Mouse (Mus musculus) G1E (cell line): ENCODE data around the gene Masp1. TPM values are rescaled to one million over a fixed set of nuclear protein-coding genes. Genes with fewer than 3 reads are reported as not detected.

Source experiments
- ATAC-seq: 2 replicates; pipeline ENCODE4 v1.8.0; 2016; ENCODE audit warnings: mild to moderate bottlenecking; ENCODE audit not compliant: insufficient number of reproducible peaks, poor library complexity, low FRiP score, severe bottlenecking; ENCODE audit errors: extremely low read depth
- DNase-seq: peaks from one replicate; pipeline ENCODE4 v3.0.0; 2012; ENCODE audit warnings: low spot score
- H3K27me3 ChIP-seq: 2 replicates; pipeline ENCODE4 v1.6.1; 2012; ENCODE audit warnings: mild to moderate bottlenecking, low read length, inconsistent platforms; ENCODE audit not compliant: insufficient read depth
- H3K36me3 ChIP-seq: replicated peaks from 2 replicates; pipeline ENCODE3; 2012; ENCODE audit warnings: mild to moderate bottlenecking, inconsistent platforms
- H3K4me1 ChIP-seq: 2 replicates; pipeline ENCODE4 v1.6.1; 2012; ENCODE audit warnings: low read depth, low read length, inconsistent platforms, mixed read lengths; ENCODE audit not compliant: insufficient read depth
- H3K4me3 ChIP-seq: 2 replicates; pipeline ENCODE4 v1.5.1; 2012; ENCODE audit warnings: low read depth, mild to moderate bottlenecking, inconsistent platforms, low read length, moderate library complexity, mixed read lengths
- H3K9me3 ChIP-seq: replicated peaks from 2 replicates; pipeline ENCODE4 v1.6.1; 2012; ENCODE audit warnings: inconsistent platforms
- CTCF ChIP-seq: IDR thresholded peaks from 2 replicates; pipeline ENCODE4 v1.5.1; 2012; ENCODE audit warnings: low read depth, low read length, inconsistent platforms, mixed read lengths
- GATA1 ChIP-seq: IDR thresholded peaks from 2 replicates; pipeline ENCODE4 v1.6.1; 2012; ENCODE audit warnings: borderline replicate concordance, low read length, inconsistent platforms, mixed read lengths
- GATA2 ChIP-seq: IDR thresholded peaks from 2 replicates; pipeline ENCODE4 v1.6.1; 2012; ENCODE audit warnings: low read depth, low read length, inconsistent platforms, borderline replicate concordance
- POLR2AphosphoS5 ChIP-seq: IDR thresholded peaks from 2 replicates; pipeline ENCODE4 v1.6.1; 2012; ENCODE audit warnings: low read depth, low read length, inconsistent platforms; ENCODE audit not compliant: insufficient replicate concordance
- TAL1 ChIP-seq: conservative IDR thresholded peaks from 2 replicates; pipeline ENCODE4 v1.6.1; 2012; ENCODE audit warnings: low read depth, low read length, inconsistent platforms, mixed read lengths
- polyA plus RNA-seq: library from polyadenylated mRNA; stranded (reverse); fragments of >175 nt; gene quantifications from 2 replicates; pipeline ENCODE4 v1.2.3, GENCODE M21; 2012
- total RNA-seq, 2 experiments: library from RNA; stranded (forward) in 1 of 2; stranded (reverse) in 1 of 2; fragments of 200-1000 nt in 1 of 2; fragments of >200 nt in 1 of 2; fragmentation: Nextera tagmentation in 1 of 2; gene quantifications; 2 replicates each; pipeline ENCODE4 v1.2.3; 2014 to 2017

Masp1 gene
- total and polyA plus RNA-seq, 3 experiments: 0.27 TPM; not detected in 2

DNA sequence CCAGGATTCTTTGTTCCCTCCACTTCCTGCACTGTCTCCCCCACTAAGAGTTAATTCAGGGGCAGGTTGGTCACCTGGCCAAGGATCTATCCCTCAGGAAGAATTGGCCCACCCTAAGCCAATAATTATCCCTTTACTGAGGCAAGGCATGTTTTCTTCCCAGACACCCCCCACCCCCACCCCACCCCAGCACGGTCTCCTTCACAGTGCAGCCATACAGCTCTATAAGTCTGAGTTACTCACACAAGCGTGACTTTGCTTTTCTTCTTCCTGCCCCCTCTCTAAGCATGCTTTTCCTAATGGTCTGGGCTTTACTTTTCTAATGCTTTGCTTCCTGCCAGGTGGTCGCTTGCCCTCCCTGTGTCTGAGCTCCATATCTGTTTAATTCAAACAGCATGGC, 118.7 kb downstream of the Masp1 start:
- Histone ChIP-seq H3K27me3 (no peaks in the 10 kb centered on the region; the same call in 1 of the 2 replicates), H3K4me3 (no peak overlapping the region; the same call in 1 of the 2 replicates), H3K9me3 (0 out of 2 replicates have a peak, but pooled peaks cover 2% of the 10 kb centered on the region), H3K36me3 (no peaks in the 10 kb centered on the region), H3K4me1 (peaks cover 46% of the 10 kb centered on the region)
- TF ChIP-seq GATA2 (no peak), TAL1 (no peak), POLR2AphosphoS5 (no peak), CTCF (no peak), GATA1 (no peak)
- peak; percentile 5 for DNase-seq
- ATAC-seq: peak; percentile 37; the same call in 1 of the 2 replicates

GRCm38 (mm10) chr16:23401463-23401862, 119.2 kb downstream of the Masp1 start:
- Histone ChIP-seq H3K4me3 (no peak overlapping the region; the same call in 1 of the 2 replicates), H3K9me3 (0 out of 2 replicates have a peak, but pooled peaks cover 2% of the 10 kb centered on the region), H3K36me3 (no peaks in the 10 kb centered on the region), H3K27me3 (no peaks in the 10 kb centered on the region), H3K4me1 (peaks cover 47% of the 10 kb centered on the region)
- DNase-seq (peak; percentile 61), ATAC-seq (peak; percentile 85)
- peak; percentile 71 for TF ChIP-seq TAL1
- TF ChIP-seq CTCF: no peak

Other genes starting within 250 kb of the Masp1 start
- gene Rtp1, start 91.7 kb downstream of the Masp1 start, total RNA-seq (2014; fragmentation: Nextera tagmentation): not detected in 2 replicates
- 0.05 TPM in 1 of 2 replicates, not detected in the other for gene Rtp1, start 91.7 kb downstream of the Masp1 start, total RNA-seq (2017)
- not detected in 2 replicates for gene Rtp1, start 91.7 kb downstream of the Masp1 start, polyA plus RNA-seq
- gene Rtp4, start 524 bp downstream of the Masp1 start, total RNA-seq (2014; fragmentation: Nextera tagmentation): not detected in 2 replicates
- gene Rtp4, start 524 bp downstream of the Masp1 start, total RNA-seq (2017): 0.33 TPM in 1 of 2 replicates, not detected in the other
- not detected in 2 replicates for gene Rtp4, start 524 bp downstream of the Masp1 start, polyA plus RNA-seq